Mouse (Mus musculus) midbrain, postnatal 0 days (tissue): ENCODE results near the gene Nf2. TPM values are rescaled to one million over a fixed set of nuclear protein-coding genes. Genes with fewer than 3 reads are reported as not detected.

ENCODE experiments used
- ATAC-seq: fragments of 200-750 bp; cut with Nextera tagmentation; 2 replicates; pipeline ENCODE4 v1.8.0; 2017; ENCODE audit warnings: moderate number of reproducible peaks, mild to moderate bottlenecking, moderate TSS enrichment, moderate library complexity; ENCODE audit not compliant: low FRiP score
- DNase-seq: peaks from one replicate; pipeline ENCODE4 v3.0.0-alpha.2; 2015; ENCODE audit warnings: low spot score
- H3K27ac ChIP-seq: fragments of 300-500 bp; sonication (generic); 2 replicates; pipeline ENCODE4 v1.5.1; 2014; ENCODE audit warnings: low read depth, mild to moderate bottlenecking, low read length, mixed read lengths
- H3K27me3 ChIP-seq: fragments of 300-500 bp; sonication (generic); 2 replicates; pipeline ENCODE4 v1.6.1; 2014; ENCODE audit warnings: low read length, control low read depth, mixed read lengths; ENCODE audit not compliant: insufficient read depth
- H3K36me3 ChIP-seq: fragments of 300-500 bp; sonication (generic); 2 replicates; pipeline ENCODE4 v1.6.1; 2014; ENCODE audit warnings: low read length, control low read depth, mixed read lengths; ENCODE audit not compliant: insufficient read depth
- H3K4me1 ChIP-seq: fragments of 300-500 bp; sonication (generic); 2 replicates; pipeline ENCODE4 v1.6.1; 2014; ENCODE audit warnings: mild to moderate bottlenecking, control low read depth, antibody characterized with exemption, low read length, mixed read lengths; ENCODE audit not compliant: insufficient read depth
- H3K4me2 ChIP-seq: fragments of 300-500 bp; sonication (generic); 2 replicates; pipeline ENCODE4 v1.6.1; 2014; ENCODE audit warnings: low read depth, mild to moderate bottlenecking, low read length, mixed read lengths; ENCODE audit not compliant: poor library complexity, severe bottlenecking
- H3K4me3 ChIP-seq: fragments of 300-500 bp; sonication (generic); 2 replicates; pipeline ENCODE4 v1.5.1; 2014; ENCODE audit warnings: low read depth, mild to moderate bottlenecking, low read length, moderate library complexity
- H3K9ac ChIP-seq: fragments of 300-500 bp; sonication (generic); replicated peaks from 2 replicates; pipeline ENCODE4 v1.6.1; 2014; ENCODE audit warnings: mild to moderate bottlenecking, low read length, moderate library complexity, mixed read lengths; ENCODE audit not compliant: poor library complexity, severe bottlenecking
- H3K9me3 ChIP-seq: fragments of 300-500 bp; sonication (generic); 2 replicates; pipeline ENCODE4 v1.6.1; 2016; ENCODE audit warnings: low read length, control low read depth
- CTCF ChIP-seq: IDR thresholded peaks from 2 replicates; pipeline ENCODE4 v1.5.1; 2016; ENCODE audit warnings: antibody characterized with exemption, mild to moderate bottlenecking
- WGBS: fragments of 180-500 bp; shearing (Covaris S2); extraction: QIAGEN DNeasy Blood & Tissue Kit; methylation state at CpG from one replicate; pipeline ENCODE4 v1.1.7; 2014; 5-methylcytosine and 5-hydroxymethylcytosine counted together
- polyA plus RNA-seq: library from polyadenylated mRNA; unstranded; fragments of >200 nt; fragmentation: Nextera tagmentation; extraction: Ambion mirVana; gene quantifications from 2 replicates; pipeline ENCODE4 v1.2.1, GENCODE M21; 2015
- total RNA-seq: library from RNA; depleted of rRNA; stranded (reverse); fragments of >200 nt; gene quantifications from 2 replicates; pipeline ENCODE4 v1.2.3, GENCODE M21; 2014

Nf2 gene
- total and polyA plus RNA-seq, 2 experiments from 2014 or later = 51.5 to 103 TPM

- no peaks in the 10 kb centered on the region for H3K27me3 ChIP-seq
- H3K4me2 ChIP-seq = peak overlapping the region; percentile 69
- H3K27ac ChIP-seq = 0 out of 2 replicates have a peak overlapping the region, but pooled peaks have one; percentile 52
- no peak for TF ChIP-seq CTCF
- peak overlapping the region; percentile 74 for H3K4me3 ChIP-seq
- under 1% methylated on average over 47 of the region's 50 CpGs for WGBS
- peaks cover 7% of the 10 kb centered on the region; the same call in 1 of the 2 replicates for H3K4me1 ChIP-seq
- H3K9me3 ChIP-seq = no peaks in the 10 kb centered on the region
- DNase-seq (no peak), ATAC-seq (peak; percentile 61)
- H3K36me3 ChIP-seq = no peaks in the 10 kb centered on the region
- H3K9ac ChIP-seq = peak overlapping the region; percentile 72
These were observed 670 bp downstream of the Nf2 start for GRCm38 (mm10) chr11:4848483-4849248.

GRCm38 (mm10) chr11:4840942-4841526 is 8.3 kb downstream of the Nf2 start:
- no peaks in the 10 kb centered on the region for H3K9me3 ChIP-seq
- H3K4me3 ChIP-seq = no peak overlapping the region
- no peak for DNase-seq
- no peaks in the 10 kb centered on the region for H3K36me3 ChIP-seq
- H3K9ac ChIP-seq = no peak overlapping the region
- 0 out of 2 replicates have a peak, but pooled peaks cover 3% of the 10 kb centered on the region for H3K4me1 ChIP-seq
- no peak for TF ChIP-seq CTCF
- no peak overlapping the region for H3K4me2 ChIP-seq
- no peaks in the 10 kb centered on the region for H3K27me3 ChIP-seq
- H3K27ac ChIP-seq = no peak overlapping the region
- ATAC-seq = no peak
- WGBS = 77% methylated on average over 3 of the region's 3 CpGs

- TF ChIP-seq CTCF = no peak
- H3K4me2 ChIP-seq = no peak overlapping the region
- H3K4me1 ChIP-seq = 0 out of 2 replicates have a peak, but pooled peaks cover 3% of the 10 kb centered on the region
- no peak for DNase-seq
- WGBS = 90% methylated on average over 1 of the region's 1 CpGs
- no peak overlapping the region for H3K9ac ChIP-seq
- H3K27me3 ChIP-seq = no peaks in the 10 kb centered on the region
- no peak overlapping the region for H3K27ac ChIP-seq
- no peak overlapping the region for H3K4me3 ChIP-seq
- no peaks in the 10 kb centered on the region for H3K36me3 ChIP-seq
- no peak for ATAC-seq
- no peaks in the 10 kb centered on the region for H3K9me3 ChIP-seq
These were observed 11.1 kb downstream of the Nf2 start for GRCm38 (mm10) chr11:4838235-4838634.

- TF ChIP-seq CTCF = no peak
- DNase-seq (no peak), ATAC-seq (no peak)
- Histone ChIP-seq H3K27ac (no peak overlapping the region), H3K9me3 (no peaks in the 10 kb centered on the region), H3K36me3 (no peaks in the 10 kb centered on the region), H3K4me2 (no peak overlapping the region), H3K27me3 (no peaks in the 10 kb centered on the region), H3K4me1 (0 out of 2 replicates have a peak, but pooled peaks cover 3% of the 10 kb centered on the region), H3K9ac (no peak overlapping the region), H3K4me3 (no peak overlapping the region)
- 79% methylated on average over 5 of the region's 5 CpGs for WGBS
These were observed 12.0 kb downstream of the Nf2 start for GRCm38 (mm10) chr11:4837342-4837741.

- Histone ChIP-seq H3K4me2 (no peak overlapping the region), H3K4me3 (no peak overlapping the region), H3K27me3 (no peaks in the 10 kb centered on the region), H3K36me3 (no peaks in the 10 kb centered on the region), H3K9ac (no peak overlapping the region), H3K4me1 (0 out of 2 replicates have a peak, but pooled peaks cover 3% of the 10 kb centered on the region), H3K27ac (no peak overlapping the region), H3K9me3 (no peaks in the 10 kb centered on the region)
- DNase-seq = peak; percentile 51
- WGBS = 63% methylated on average over 6 of the region's 6 CpGs
- peak; percentile 76 for TF ChIP-seq CTCF
- no peak for ATAC-seq
These were observed 12.6 kb downstream of the Nf2 start for GRCm38 (mm10) chr11:4836755-4837154.

GRCm38 (mm10) chr11:4835436-4835835 is 13.9 kb downstream of the Nf2 start:
- ATAC-seq = no peak
- DNase-seq = no peak
- H3K4me2 ChIP-seq = no peak overlapping the region
- H3K27ac ChIP-seq = no peak overlapping the region
- no peak overlapping the region for H3K9ac ChIP-seq
- TF ChIP-seq CTCF = no peak
- H3K36me3 ChIP-seq = no peaks in the 10 kb centered on the region
- no peaks in the 10 kb centered on the region for H3K27me3 ChIP-seq
- H3K4me3 ChIP-seq = no peak overlapping the region
- WGBS = 85% methylated on average over 6 of the region's 6 CpGs
- H3K9me3 ChIP-seq = no peaks in the 10 kb centered on the region
- no peaks in the 10 kb centered on the region for H3K4me1 ChIP-seq
